Mouse (Mus musculus) heart, postnatal 36 days (tissue): Measurements from ENCODE around the gene Gm4553. TPM values are rescaled to one million over a fixed set of nuclear protein-coding genes. Genes with fewer than 3 reads are reported as not detected.
"Not testable (repeated sequence)": the region's sequence is repeated elsewhere in the genome, so short reads cannot be mapped to it uniquely, and the experiment has no call there.

ENCODE experiments used
- DNase-seq, 2 experiments: peaks; one replicate each; pipeline ENCODE4 v3.0.0; 2021 to 2022
- intact Hi-C: fragments of 180-260 bp; cut with DNase I; formaldehyde crosslinking; loops from one replicate; pipeline ENCODE4 v1.15.1; 2025
- total RNA-seq, 2 experiments: library from RNA; stranded (reverse); gene quantifications; 2 replicates each; pipeline ENCODE4 v1.2.3; 2021

The Gm4553 gene
- total RNA-seq = not detected

DNA sequence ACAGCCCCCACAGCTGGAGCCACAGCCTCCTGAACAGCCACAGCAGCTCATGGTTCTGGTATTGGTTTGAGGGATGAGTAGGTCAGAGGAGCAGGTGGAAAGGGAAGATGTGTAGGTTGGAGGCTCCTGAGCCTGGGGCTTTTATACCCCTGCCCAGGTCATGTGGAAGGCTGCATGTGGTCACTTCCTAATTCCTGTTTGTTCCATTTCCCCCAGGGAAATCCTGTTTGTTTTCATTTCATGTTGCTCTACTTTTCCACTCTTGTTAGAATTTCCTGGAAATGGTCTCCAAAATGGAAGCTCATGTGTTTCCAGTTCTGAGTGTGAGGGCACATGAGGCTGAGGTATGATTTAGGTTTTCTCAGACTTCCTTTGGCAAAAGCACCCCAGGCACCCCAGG is at the start of gene Gm4553:
Gene Gm4553 (minus strand): TSS at position 101 of the 400 bp plus-strand sequence.
- intact Hi-C loops, DNase-seq: not testable (repeated sequence)

DNA sequence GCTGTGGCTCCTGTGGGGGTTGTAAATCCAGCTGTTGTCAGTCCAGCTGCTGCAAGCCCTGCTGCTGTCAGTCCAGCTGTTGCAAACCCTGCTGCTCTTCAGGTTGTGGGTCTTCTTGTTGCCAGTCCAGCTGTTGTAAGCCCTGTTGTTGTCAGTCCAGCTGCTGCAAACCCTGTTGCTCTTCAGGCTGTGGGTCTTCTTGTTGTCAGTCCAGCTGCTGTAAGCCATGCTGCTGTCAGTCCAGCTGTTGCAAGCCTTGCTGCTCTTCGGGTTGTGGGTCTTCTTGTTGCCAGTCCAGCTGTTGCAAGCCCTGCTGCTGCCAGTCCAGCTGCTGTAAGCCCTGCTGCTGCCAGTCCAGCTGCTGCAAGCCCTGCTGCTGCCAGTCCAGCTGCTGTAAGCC is 46.6 kb upstream of the Gm4553 start:
- intact Hi-C loops = not testable (repeated sequence)

DNA sequence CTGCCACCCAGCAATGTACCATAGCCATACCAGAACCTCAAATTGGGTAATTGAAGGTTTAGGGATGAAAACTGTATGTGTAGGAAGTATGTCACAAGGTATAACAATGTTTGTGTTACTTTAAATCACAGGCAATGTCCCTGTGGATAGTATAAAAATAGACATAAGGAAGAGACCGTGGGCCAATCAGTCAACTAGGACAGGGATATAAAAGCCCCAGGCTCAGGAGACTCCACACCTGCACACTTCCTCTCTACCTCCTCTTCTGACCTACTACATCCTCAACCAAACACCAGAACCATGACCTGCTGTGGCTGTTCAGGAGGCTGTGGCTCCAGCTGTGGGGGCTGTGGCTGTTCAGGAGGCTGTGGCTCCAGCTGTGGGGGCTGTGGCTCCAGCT is 46.0 kb upstream of the Gm4553 start, which contains the start of gene Gm7579:
Gene Gm7579 (plus strand): TSS at position 301 of the 400 bp plus-strand sequence.
- DNase-seq = no peak
- intact Hi-C loops = no loop called here

More for the DNA sequence above, 46.6 kb upstream of the Gm4553 start:
- not testable (repeated sequence) for DNase-seq

DNA sequence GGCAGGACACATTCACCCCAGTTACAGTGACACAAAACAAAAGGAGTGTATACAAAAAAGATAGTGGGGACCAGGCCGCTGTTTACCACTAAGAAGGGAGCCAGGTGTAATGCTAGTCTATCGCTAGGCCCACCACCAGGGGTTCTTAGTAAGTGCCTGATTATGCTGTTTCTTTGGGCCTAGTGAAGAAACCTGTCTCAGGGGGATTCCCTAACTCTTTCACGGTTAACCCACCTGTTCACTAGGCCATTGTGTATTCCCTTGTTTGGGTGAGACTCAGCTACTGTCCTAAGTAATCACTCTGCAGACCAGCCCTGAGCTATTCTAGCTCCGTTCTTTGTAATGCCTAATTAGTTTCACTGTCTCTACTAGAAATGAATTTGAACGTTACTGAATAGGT is 41.4 kb upstream of the Gm4553 start:
- intact Hi-C loops, DNase-seq: not testable (repeated sequence)

DNA sequence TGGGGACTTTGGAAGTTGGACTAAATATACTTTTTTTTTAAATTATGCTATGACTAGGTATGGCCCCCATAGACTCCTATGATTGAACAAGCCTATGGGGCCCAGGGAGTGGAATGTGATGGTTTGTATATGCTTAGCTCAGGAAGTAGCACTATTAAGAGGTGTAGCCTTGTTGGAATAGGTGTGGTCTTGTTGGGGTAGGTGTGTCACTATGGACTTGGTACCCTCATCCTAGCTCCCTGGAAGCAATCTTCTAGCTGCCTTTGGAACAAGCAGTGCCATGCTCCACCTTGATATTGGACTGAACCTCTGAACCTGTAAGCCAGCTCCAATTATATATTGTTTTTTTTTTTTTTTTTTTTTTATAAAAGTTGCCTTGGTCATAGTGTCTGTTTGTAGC is 39.9 kb upstream of the Gm4553 start:
- intact Hi-C loops = no loop called here
- DNase-seq = no peak

DNA sequence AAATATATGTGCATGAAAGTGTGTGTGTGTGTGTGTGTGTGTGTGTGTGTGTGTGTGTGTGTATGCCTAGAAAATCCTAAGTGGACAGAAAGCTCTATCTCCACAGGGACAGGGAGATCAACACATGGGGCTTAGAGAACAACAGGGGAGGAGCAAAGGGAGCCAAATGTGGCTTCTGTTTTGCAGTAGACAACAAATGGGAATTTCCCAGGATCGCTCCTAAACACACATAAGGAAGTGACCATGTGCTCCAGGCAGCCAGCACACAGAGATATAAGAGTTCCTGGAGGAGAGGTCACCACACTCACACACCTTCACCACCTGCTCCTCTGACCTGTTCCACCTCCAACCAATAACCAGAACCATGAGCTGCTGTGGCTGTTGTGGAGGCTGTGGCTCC is 35.5 kb upstream of the Gm4553 start, which contains the start of gene Krtap5-3:
Gene Krtap5-3 (plus strand): TSS at position 301 of the 400 bp plus-strand sequence.
- intact Hi-C loops = no loop called here
- no peak for DNase-seq

DNA sequence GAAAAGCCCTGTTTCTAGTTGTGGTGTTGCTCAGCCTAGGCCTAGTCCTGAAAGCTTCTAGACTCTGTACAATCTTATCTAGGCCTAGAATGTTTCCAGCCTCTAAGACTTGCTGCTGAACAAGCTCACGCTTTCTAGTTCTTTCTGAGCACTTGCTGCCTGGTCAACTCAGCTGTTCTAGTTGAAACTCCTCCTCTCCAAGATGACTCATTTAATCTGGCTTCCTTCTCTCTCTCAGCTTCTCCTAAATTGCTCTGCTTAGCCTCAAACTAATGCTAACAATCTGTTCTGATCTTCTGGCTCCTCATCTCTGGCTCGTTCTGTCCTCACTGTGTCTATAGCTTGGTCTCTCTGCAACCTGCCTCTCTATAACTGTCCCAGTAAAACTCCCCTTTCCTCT is 33.2 kb upstream of the Gm4553 start:
- intact Hi-C loops = no loop called here
- no peak for DNase-seq

DNA sequence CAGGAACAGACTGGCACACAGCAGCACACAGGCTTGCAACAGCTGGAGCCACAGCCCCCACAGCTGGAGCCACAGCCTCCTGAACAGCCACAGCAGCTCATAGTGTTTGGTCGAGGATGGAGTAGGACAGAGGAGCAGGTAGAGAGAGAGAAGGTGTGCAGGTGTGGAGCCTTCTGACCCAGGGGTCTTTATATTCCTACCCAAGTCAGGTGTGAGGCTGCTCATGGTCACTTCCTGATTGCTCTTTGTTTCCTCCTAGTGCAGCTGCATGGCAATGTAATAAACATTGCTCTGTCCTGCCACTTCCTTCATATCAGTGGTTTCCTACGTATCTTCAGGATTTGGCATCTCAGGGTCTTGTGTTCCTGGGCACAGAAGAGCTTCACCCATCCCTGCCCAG is 24.8 kb upstream of the Gm4553 start, which contains the start of gene Gm10153:
Gene Gm10153 (minus strand): TSS at position 101 of the 400 bp plus-strand sequence.
- no peak for DNase-seq
- intact Hi-C loops = no loop called here

DNA sequence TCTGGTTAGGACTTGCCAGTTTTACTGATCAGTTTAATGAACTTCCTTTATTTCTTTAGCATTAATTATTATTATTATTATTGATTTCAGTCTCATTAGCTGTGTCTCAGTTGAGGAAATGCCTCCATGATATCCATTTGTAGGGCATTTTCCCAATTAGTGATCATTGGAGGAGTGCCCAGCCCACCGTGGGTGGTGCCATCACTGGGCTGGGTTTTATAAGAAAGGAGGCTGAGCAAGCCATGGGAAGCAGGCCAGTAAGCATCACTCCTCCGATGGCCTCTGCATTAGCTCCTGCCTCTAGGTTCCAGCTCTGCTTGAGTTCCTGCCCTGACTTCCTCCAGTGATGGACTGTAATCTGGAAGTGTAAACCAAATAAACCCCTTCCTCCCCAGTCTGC is 22.6 kb upstream of the Gm4553 start:
- intact Hi-C loops = no loop called here

DNA sequence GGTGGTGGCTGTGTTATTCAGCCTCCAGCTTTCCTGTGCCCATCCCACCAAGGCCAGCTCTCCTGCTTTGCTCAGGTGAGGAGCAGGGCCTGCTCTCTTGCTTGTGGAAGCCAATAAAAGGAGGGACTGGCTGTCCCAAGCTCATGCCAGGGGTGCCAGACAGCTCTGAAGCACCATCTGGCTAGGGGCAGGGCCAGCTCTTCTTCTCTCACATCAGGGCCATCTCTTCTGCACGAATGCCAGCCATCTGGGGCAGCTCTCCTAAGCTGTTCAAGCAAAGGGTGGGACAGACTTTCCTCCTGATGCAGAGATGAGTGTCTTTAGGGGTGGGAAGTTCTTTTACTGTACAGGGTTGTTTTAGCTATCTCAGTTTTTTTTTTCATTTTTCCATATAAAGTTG is 15.5 kb upstream of the Gm4553 start:
- no peak for DNase-seq
- intact Hi-C loops = no loop called here

More for the DNA sequence above, 22.6 kb upstream of the Gm4553 start:
- DNase-seq = no peak

DNA sequence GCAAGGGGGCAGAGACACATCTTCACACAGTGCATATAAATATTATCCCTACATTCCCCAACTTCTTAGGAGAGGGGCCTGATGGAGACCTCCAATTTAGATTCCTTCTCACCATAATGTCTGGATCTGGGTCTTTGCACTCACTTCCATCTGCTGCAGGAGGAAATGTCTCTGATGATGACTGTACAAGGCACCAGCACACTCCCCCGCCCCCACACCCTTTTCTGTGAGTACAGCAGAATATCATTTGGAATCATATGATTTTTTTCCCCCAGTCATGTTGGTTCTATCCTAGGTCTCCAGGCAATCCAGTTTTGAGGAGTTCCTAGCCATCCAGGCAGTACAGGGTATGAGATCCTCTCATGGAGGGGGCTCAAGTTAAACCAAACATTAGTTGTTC is 13.1 kb upstream of the Gm4553 start:
- no peak for DNase-seq
- intact Hi-C loops = no loop called here

DNA sequence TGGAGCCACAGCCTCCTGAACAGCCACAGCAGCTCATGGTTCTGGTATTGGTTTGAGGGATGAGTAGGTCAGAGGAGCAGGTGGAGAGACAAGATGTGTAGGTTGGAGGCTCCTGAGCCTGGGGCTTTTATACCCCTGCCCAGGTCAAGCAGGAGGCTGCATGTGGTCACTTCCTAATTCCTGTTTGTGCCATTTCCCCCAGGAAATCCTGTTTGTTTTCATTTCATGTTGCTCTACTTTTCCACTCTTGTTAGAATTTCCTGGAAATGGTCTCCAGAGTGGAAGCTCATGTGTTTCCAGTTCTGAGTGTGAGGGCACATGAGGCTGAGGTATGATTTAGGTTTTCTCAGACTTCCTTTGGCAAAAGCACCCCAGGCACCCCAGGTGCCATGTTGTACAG is 10.4 kb upstream of the Gm4553 start, which contains the start of gene Krtap5-2:
Gene Krtap5-2 (minus strand): TSS at position 101 of the 400 bp plus-strand sequence.
- intact Hi-C loops = not testable (repeated sequence)

DNA sequence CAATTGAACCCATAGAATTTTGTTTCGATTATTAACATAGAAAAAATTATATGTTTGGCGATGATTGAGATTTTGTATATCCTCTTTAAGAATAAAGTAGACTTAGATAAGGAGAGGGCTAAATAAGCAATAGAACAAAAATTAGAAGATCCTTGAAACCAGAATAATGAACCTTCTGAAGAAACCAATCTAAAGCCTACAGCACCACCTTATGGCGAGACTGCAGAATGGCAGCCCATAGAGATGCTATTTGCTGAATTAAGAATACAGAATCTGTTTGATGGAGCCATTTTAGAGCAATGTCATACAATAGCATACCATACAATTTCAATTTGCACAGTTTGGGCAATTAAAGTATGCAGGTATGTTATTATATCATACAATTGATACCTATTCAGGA is 4.3 kb upstream of the Gm4553 start:
- DNase-seq = no peak
- intact Hi-C loops = no loop called here

More for the DNA sequence above, 10.4 kb upstream of the Gm4553 start, which contains the start of gene Krtap5-2:
- not testable (repeated sequence) for DNase-seq

DNA sequence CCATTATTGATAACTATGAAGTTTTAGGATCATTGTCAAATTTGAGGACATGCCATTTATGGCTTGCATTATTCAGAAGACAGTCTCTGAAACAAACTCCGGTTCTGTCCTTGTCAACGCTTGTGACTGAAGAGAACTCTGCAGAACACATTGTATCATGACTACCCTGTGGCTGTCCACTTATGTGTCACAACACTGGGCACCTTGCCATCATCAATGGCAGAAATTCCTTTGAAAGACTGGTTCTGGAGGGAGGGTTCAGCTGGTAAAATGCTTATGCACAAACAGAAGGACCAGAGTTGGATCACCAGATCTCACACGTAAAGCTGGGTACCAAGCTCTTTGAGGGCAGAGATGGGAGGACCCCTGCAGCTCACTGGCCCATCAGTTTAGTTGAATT is 6.2 kb downstream of the Gm4553 start:
- DNase-seq = no peak

DNA sequence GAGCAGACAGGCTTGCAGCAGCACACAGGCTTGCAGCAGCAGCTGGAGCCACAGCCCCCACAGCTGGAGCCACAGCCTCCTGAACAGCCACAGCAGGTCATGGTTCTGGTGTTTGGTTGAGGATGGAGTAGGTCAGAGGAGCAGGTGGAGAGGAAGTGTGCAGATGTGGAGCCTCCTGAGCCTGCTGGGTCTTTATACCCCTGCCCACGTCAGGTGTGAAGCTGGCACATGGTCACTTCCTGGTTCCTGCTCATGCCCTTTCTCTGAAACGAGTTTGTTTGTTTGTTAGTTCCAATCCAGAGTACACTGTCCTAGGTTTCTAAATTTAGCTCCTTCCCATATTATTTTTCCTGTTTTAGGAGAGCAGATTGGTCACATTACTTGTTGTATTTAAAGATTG is 8.5 kb downstream of the Gm4553 start, which contains the start of gene Gm29735:
Gene Gm29735 (minus strand): TSS at position 101 of the 400 bp plus-strand sequence.
- intact Hi-C loops, DNase-seq: not testable (repeated sequence)

More for the DNA sequence above, 6.2 kb downstream of the Gm4553 start:
- intact Hi-C loops = no loop called here

DNA sequence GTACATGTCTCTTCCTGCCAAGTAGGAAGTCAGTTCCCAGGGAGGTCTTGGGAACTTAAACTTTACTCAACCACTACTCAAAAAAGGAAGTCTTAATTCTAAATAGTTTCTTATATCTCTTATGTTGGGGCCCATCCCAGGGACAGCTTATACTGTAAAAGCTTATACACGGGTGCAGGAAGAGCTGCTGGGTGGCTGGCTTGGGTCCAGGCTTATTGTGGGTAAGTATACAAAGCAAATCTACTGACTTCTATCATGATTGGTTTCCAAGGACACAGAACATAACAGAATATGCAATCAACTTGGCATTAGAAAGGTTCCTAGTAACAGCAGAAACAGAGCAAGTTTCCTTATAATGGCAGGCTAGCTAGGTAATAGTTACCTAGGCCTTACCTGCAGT is 10.2 kb downstream of the Gm4553 start:
- intact Hi-C loops = no loop called here

DNA sequence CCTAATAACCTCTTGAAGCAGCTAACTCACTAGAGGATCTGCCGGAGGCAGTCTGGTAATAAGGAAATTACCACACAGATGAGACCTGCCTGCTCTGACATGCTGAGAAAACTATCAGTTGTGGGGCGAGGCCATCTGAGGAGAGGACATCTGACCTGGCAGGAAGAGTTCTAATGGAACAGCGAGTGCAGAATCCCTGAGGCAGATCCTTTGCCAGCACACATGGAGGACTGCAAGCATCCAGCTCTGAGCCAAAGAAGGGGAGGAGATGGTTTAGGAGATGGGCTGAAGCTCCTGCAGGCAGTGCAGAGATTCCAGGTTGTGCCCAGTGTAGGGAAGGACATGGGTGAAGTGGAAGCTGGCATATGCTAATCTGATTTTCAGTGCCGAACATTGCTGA is 13.3 kb downstream of the Gm4553 start:
- intact Hi-C loops = no loop called here
- DNase-seq = no peak

More for the DNA sequence above, 10.2 kb downstream of the Gm4553 start:
- no peak for DNase-seq

DNA sequence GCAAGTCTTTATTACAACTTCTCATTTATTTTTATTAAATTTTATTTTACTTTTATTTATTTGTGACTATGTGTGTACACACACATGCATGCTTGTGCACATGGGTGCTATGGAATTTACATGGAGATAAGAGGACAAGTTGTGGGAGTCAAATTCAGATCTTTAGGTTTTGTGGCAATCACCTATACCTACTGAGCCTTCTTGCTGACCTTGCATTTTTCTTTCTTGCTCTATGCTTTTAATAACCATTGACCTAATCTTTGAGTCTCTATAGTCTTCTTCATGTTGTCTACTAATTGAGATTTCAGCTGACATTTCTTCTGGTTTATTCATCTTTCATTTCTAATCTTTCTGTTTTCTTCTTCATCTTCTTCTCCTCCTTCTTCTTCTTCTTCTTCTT is 16.9 kb downstream of the Gm4553 start:
- intact Hi-C loops = no loop called here

DNA sequence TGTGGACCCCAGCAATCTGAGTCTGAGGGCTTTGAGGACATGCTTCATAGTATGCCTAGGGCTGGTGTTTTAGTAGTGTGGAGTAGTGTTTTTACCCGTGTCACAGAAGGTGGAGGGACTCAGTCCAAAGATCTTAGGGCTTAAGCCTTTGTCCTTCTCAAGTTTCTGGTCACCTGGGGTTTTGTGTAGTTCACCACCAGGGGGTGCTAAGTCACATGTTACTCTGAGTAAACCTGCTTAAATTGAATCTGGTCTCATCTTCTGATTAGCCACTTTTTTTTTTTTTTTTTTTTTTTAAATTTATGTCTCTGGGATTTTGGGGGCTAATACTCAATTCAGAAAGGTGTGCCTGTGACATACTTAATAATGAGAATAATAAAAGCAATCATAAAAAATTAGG is 19.5 kb downstream of the Gm4553 start:
- peak; percentile 26 to 36 for DNase-seq
- intact Hi-C loops = loop anchor here (1.0 kb wide), 2 partner anchors 103 to 138 kb away; no protein-coding TSS in a partner anchor

More for the DNA sequence above, 16.9 kb downstream of the Gm4553 start:
- no peak for DNase-seq

DNA sequence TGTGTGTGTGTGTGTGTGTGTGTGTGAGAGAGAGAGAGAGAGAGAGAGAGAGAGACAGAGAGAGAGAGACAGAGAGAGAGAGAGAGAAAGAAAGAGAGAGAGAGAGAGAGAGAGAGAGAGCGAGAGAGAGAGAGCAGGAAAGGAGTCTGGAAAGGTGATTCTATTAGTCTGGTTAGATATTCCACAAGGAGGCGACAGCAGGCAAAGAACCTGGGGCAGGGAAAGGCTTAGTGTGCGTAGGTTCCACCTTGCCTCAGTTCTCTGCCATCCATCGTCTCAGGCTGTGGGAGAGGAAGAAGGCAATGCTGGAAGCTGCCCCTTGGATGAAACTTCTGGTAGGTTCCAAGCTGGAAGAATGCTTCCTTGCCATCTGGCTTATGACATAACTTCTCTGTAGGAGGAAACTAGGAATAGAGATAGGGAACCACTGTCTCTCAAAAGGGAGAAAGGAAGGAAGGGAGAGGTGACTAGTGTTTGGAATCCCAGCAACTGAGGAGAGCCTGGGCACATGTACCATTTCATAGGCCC is 20.1 kb downstream of the Gm4553 start:
- intact Hi-C loops = no loop called here

DNA sequence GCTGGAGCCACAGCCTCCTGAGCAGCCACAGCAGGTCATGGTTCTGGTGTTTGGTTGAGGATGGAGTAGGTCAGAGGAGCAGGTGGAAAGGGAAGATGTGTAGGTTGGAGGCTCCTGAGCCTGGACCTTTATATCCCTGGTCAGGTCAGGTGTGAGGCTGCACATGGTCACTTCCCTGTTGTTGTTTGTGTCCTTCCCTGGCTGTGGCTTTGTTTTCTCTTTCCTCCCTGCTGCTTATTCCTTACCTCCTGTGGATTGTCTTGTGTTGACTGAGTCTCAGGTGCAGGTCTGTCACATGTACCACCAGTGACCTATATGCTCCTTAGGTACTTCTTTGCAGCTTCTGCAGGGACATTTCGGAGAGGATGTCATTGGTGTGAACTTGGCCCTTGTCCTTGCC is 21.0 kb downstream of the Gm4553 start, which contains the start of gene Gm45337:
Gene Gm45337 (minus strand): TSS at position 101 of the 400 bp plus-strand sequence.
- no peak for DNase-seq
- intact Hi-C loops = no loop called here

More for the DNA sequence above, 20.1 kb downstream of the Gm4553 start:
- no peak for DNase-seq

DNA sequence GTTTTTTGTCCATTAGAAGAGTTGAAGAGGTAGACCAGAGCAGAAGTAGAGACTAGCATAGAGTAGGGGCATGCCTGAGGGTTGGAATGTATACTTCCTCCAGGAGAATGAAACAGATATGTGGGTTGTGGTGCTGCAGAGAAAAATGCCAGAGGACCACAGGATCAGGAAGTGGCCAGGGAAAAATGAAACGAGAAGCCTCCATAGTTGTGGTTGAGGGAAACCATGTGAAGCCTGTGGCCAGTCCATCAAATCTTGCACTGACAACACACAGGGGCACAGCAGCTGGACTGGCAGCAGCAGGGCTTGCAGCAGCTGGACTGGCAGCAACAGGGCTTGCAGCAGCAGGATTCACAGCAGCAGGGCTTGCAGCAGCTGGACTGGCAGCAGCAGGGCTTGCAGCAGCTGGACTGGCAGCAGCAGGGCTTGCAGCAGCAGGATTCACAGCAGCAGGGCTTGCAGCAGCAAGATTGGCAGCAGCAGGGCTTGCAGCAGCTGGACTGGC is 22.0 kb downstream of the Gm4553 start:
- intact Hi-C loops, DNase-seq: not testable (repeated sequence)
